Mouse (Mus musculus) heart, postnatal 0 days (tissue): ENCODE measurements at regions not wholly inside any gene's neighbourhood (a gene's known extent, or its start where the extent isn't known, plus 50 kb on each side); places are given as distances from the start of the nearest gene placed in this dataset.

Experiments used
- CTCF ChIP-seq: IDR thresholded peaks from 2 replicates; pipeline ENCODE4 v1.5.1; 2016; ENCODE audit warnings: antibody characterized with exemption, control low read depth, low read depth
- EP300 ChIP-seq: IDR thresholded peaks from 2 replicates; pipeline ENCODE4 v1.6.1; 2016; ENCODE audit warnings: antibody characterized with exemption, low read depth

GRCm38 (mm10) chr4:72662477-72662876 is 190.0 kb downstream of the Aldoart1 start:
- TF ChIP-seq CTCF, result no peak
- TF ChIP-seq EP300, result no peak
